Mouse (Mus musculus): ENCODE data around the gene Arhgap15. TPM values are rescaled to one million over a fixed set of nuclear protein-coding genes. Genes with fewer than 3 reads are reported as not detected.

Gene Arhgap15
- polyA plus RNA-seq, 1 experiment from 2014 or later: 3.0 TPM

- no peaks in the 10 kb centered on the region for H3K36me3 ChIP-seq
- WGBS: 46% methylated on average over 12 of the region's 12 CpGs
Observed at GRCm38 (mm10) chr2:43787141-43787540, 38.5 kb downstream of the Arhgap15 start.

GRCm38 (mm10) chr2:43788484-43788883 lies 39.9 kb downstream of the Arhgap15 start:
- H3K9me3 ChIP-seq: no peaks in the 10 kb centered on the region
- no peaks in the 10 kb centered on the region for H3K27me3 ChIP-seq (replicated peaks)
- no peaks in the 10 kb centered on the region for H3K4me1 ChIP-seq
- no peak overlapping the region for H3K4me2 ChIP-seq
- WGBS: 46% methylated on average over 8 of the region's 8 CpGs
- no peaks in the 10 kb centered on the region for H3K36me3 ChIP-seq
- no peak overlapping the region for H3K4me3 ChIP-seq (replicated peaks)
- no peak overlapping the region for H3K27ac ChIP-seq
- no peak for ATAC-seq (ENCODE audit: insufficient read depth, low FRiP score, low read depth)
- no peak overlapping the region for H3K9ac ChIP-seq

More at GRCm38 (mm10) chr2:43787141-43787540, 38.5 kb downstream of the Arhgap15 start:
- Histone ChIP-seq H3K4me2 (no peak overlapping the region), H3K4me1 (no peaks in the 10 kb centered on the region), H3K27me3 (replicated peaks) (no peaks in the 10 kb centered on the region), H3K9ac (no peak overlapping the region), H3K4me3 (replicated peaks) (no peak overlapping the region), H3K9me3 (no peaks in the 10 kb centered on the region), H3K27ac (no peak overlapping the region)
- no peak for ATAC-seq (ENCODE audit: insufficient read depth, low FRiP score, low read depth)

- no peak overlapping the region for H3K27ac ChIP-seq
- ATAC-seq (ENCODE audit: insufficient read depth, low FRiP score, low read depth): no peak
- H3K9ac ChIP-seq: no peak overlapping the region
- H3K4me1 ChIP-seq: no peaks in the 10 kb centered on the region
- no peaks in the 10 kb centered on the region for H3K9me3 ChIP-seq
- H3K36me3 ChIP-seq: no peaks in the 10 kb centered on the region
- H3K27me3 ChIP-seq (replicated peaks): no peaks in the 10 kb centered on the region
- H3K4me3 ChIP-seq (replicated peaks): no peak overlapping the region
- WGBS: 53% methylated on average over 6 of the region's 6 CpGs
- no peak overlapping the region for H3K4me2 ChIP-seq
Observed at GRCm38 (mm10) chr2:43790049-43790693, 41.5 kb downstream of the Arhgap15 start.

GRCm38 (mm10) chr2:43791575-43791974 lies 43.0 kb downstream of the Arhgap15 start:
- no peak for ATAC-seq (ENCODE audit: insufficient read depth, low FRiP score, low read depth)

GRCm38 (mm10) chr2:43793105-43793504 lies 44.5 kb downstream of the Arhgap15 start:
- Histone ChIP-seq H3K4me1 (no peaks in the 10 kb centered on the region), H3K27me3 (replicated peaks) (no peaks in the 10 kb centered on the region), H3K4me2 (no peak overlapping the region), H3K27ac (no peak overlapping the region), H3K9ac (no peak overlapping the region), H3K4me3 (replicated peaks) (no peak overlapping the region), H3K9me3 (no peaks in the 10 kb centered on the region), H3K36me3 (no peaks in the 10 kb centered on the region)
- WGBS: 50% methylated on average over 3 of the region's 3 CpGs
- ATAC-seq (ENCODE audit: insufficient read depth, low FRiP score, low read depth): no peak

More at GRCm38 (mm10) chr2:43791575-43791974, 43.0 kb downstream of the Arhgap15 start:
- no peaks in the 10 kb centered on the region for H3K36me3 ChIP-seq
- H3K4me3 ChIP-seq (replicated peaks): no peak overlapping the region
- H3K9ac ChIP-seq: no peak overlapping the region
- H3K4me1 ChIP-seq: no peaks in the 10 kb centered on the region
- no peak overlapping the region for H3K27ac ChIP-seq
- H3K27me3 ChIP-seq (replicated peaks): no peaks in the 10 kb centered on the region
- no peak overlapping the region for H3K4me2 ChIP-seq
- H3K9me3 ChIP-seq: no peaks in the 10 kb centered on the region
- WGBS: 54% methylated on average over 6 of the region's 6 CpGs

- Histone ChIP-seq H3K9ac (no peak overlapping the region), H3K27me3 (replicated peaks) (no peaks in the 10 kb centered on the region), H3K4me3 (replicated peaks) (no peak overlapping the region), H3K27ac (no peak overlapping the region), H3K4me2 (no peak overlapping the region), H3K4me1 (no peaks in the 10 kb centered on the region), H3K9me3 (no peaks in the 10 kb centered on the region), H3K36me3 (no peaks in the 10 kb centered on the region)
- ATAC-seq (ENCODE audit: insufficient read depth, low FRiP score, low read depth): no peak
- WGBS: 73% methylated on average over 5 of the region's 5 CpGs
Observed at GRCm38 (mm10) chr2:43794700-43795099, 46.1 kb downstream of the Arhgap15 start.

- WGBS: 88% methylated on average over 4 of the region's 4 CpGs
- no peaks in the 10 kb centered on the region for H3K36me3 ChIP-seq
- H3K4me1 ChIP-seq: no peaks in the 10 kb centered on the region
- H3K9ac ChIP-seq: no peak overlapping the region
- ATAC-seq (ENCODE audit: insufficient read depth, low FRiP score, low read depth): no peak
- no peaks in the 10 kb centered on the region for H3K27me3 ChIP-seq (replicated peaks)
- no peak overlapping the region for H3K4me2 ChIP-seq
- no peaks in the 10 kb centered on the region for H3K9me3 ChIP-seq
- no peak overlapping the region for H3K4me3 ChIP-seq (replicated peaks)
- no peak overlapping the region for H3K27ac ChIP-seq
Observed at GRCm38 (mm10) chr2:43796448-43796847, 47.8 kb downstream of the Arhgap15 start.

GRCm38 (mm10) chr2:43805960-43806744 lies 57.5 kb downstream of the Arhgap15 start:
- no peak overlapping the region for H3K27ac ChIP-seq
- no peaks in the 10 kb centered on the region for H3K4me1 ChIP-seq
- H3K4me3 ChIP-seq (replicated peaks): no peak overlapping the region
- no peak overlapping the region for H3K4me2 ChIP-seq
- no peak overlapping the region for H3K9ac ChIP-seq
- no peaks in the 10 kb centered on the region for H3K36me3 ChIP-seq
- no peaks in the 10 kb centered on the region for H3K27me3 ChIP-seq (replicated peaks)
- no peaks in the 10 kb centered on the region for H3K9me3 ChIP-seq
- ATAC-seq (ENCODE audit: insufficient read depth, low FRiP score, low read depth): no peak
- WGBS: 62% methylated on average over 4 of the region's 4 CpGs

- Histone ChIP-seq H3K27me3 (replicated peaks) (no peaks in the 10 kb centered on the region), H3K27ac (no peak overlapping the region), H3K36me3 (no peaks in the 10 kb centered on the region), H3K4me3 (replicated peaks) (no peak overlapping the region), H3K9me3 (no peaks in the 10 kb centered on the region), H3K9ac (no peak overlapping the region), H3K4me2 (no peak overlapping the region), H3K4me1 (no peaks in the 10 kb centered on the region)
- WGBS: 76% methylated on average over 12 of the region's 12 CpGs
- no peak for ATAC-seq (ENCODE audit: insufficient read depth, low FRiP score, low read depth)
Observed at GRCm38 (mm10) chr2:43815896-43816787, 67.5 kb downstream of the Arhgap15 start.

GRCm38 (mm10) chr2:43816788-43817581 lies 68.4 kb downstream of the Arhgap15 start:
- Histone ChIP-seq H3K27me3 (replicated peaks) (no peaks in the 10 kb centered on the region), H3K9ac (no peak overlapping the region), H3K4me1 (no peaks in the 10 kb centered on the region), H3K4me2 (no peak overlapping the region), H3K27ac (no peak overlapping the region), H3K9me3 (no peaks in the 10 kb centered on the region), H3K36me3 (no peaks in the 10 kb centered on the region), H3K4me3 (replicated peaks) (no peak overlapping the region)
- no peak for ATAC-seq (ENCODE audit: insufficient read depth, low FRiP score, low read depth)
- whole genome bisulfite sequencing: 86% methylated on average over 8 of the region's 8 CpGs

GRCm38 (mm10) chr2:43835931-43836330 lies 87.3 kb downstream of the Arhgap15 start:
- no peak for ATAC-seq (ENCODE audit: insufficient read depth, low FRiP score, low read depth)
- Histone ChIP-seq H3K27me3 (replicated peaks) (no peaks in the 10 kb centered on the region), H3K4me1 (no peaks in the 10 kb centered on the region), H3K9ac (no peak overlapping the region), H3K4me2 (no peak overlapping the region), H3K4me3 (replicated peaks) (no peak overlapping the region), H3K9me3 (no peaks in the 10 kb centered on the region), H3K27ac (no peak overlapping the region), H3K36me3 (no peaks in the 10 kb centered on the region)
- 73% methylated on average over 5 of the region's 5 CpGs for WGBS

Measured in stomach, embryonic 15.5 days (tissue).